Mouse (Mus musculus) heart, adult 2 months (tissue): ENCODE data around the gene Fosb. TPM values are rescaled to one million over a fixed set of nuclear protein-coding genes. Genes with fewer than 3 reads are reported as not detected.
A peak's percentile ranks its signal among the peaks of the same experiment; 100 is the strongest.

Experiments used
- DNase-seq, 2 experiments: peaks; one replicate each; pipeline ENCODE4 v3.0.0; 2021
- H3K27ac ChIP-seq: fragments of 200-600 bp; 2 replicates; pipeline ENCODE4 v1.8.1; 2022
- H3K27me3 ChIP-seq: fragments of 200-500 bp; 2 replicates; pipeline ENCODE4 v1.6.1; 2012; ENCODE audit warnings: mild to moderate bottlenecking, low read length, inconsistent platforms, mixed read lengths; ENCODE audit not compliant: control insufficient read depth, insufficient read depth
- H3K36me3 ChIP-seq: fragments of 200-500 bp; 2 replicates; pipeline ENCODE4 v1.6.1; 2012; ENCODE audit warnings: low read length, inconsistent platforms; ENCODE audit not compliant: control insufficient read depth, insufficient read depth
- H3K4me1 ChIP-seq: fragments of 200-500 bp; 2 replicates; pipeline ENCODE4 v1.6.1; 2011; ENCODE audit warnings: low read length; ENCODE audit not compliant: control insufficient read depth, insufficient read depth
- H3K4me3 ChIP-seq: fragments of 200-600 bp; 2 replicates; pipeline ENCODE4 v1.8.1; 2022
- H3K79me2 ChIP-seq: fragments of 200-500 bp; replicated peaks from 2 replicates; pipeline ENCODE4 v1.6.1; 2012; ENCODE audit warnings: mild to moderate bottlenecking, inconsistent platforms, low read length, moderate library complexity, mixed read lengths; ENCODE audit not compliant: control insufficient read depth, insufficient read depth
- H3K9ac ChIP-seq: fragments of 200-500 bp; 2 replicates; pipeline ENCODE4 v1.6.1; 2012; ENCODE audit warnings: low read depth, mild to moderate bottlenecking, control low read depth, inconsistent platforms, low read length, mixed read lengths
- CTCF ChIP-seq: fragments of 200-600 bp; IDR thresholded peaks from 2 replicates; pipeline ENCODE4 v1.8.1; 2022; ENCODE audit warnings: antibody characterized with exemption, mild to moderate bottlenecking, moderate library complexity
- EP300 ChIP-seq: fragments of 200-500 bp; IDR thresholded peaks from 2 replicates; pipeline ENCODE4 v1.6.1; 2011; ENCODE audit warnings: low read depth, low read length, control low read depth; ENCODE audit not compliant: insufficient read depth
- POLR2A ChIP-seq: fragments of 200-500 bp; IDR thresholded peaks from 2 replicates; pipeline ENCODE4 v1.6.1; 2011; ENCODE audit warnings: mild to moderate bottlenecking, low read depth, low read length, control low read depth; ENCODE audit not compliant: insufficient read depth
- WGBS: fragments of 180-500 bp; shearing (Covaris S2); methylation state at CpG from one replicate; pipeline ENCODE4 v1.1.7; 2018; 5-methylcytosine and 5-hydroxymethylcytosine counted together
- intact Hi-C: fragments of 180-260 bp; cut with DNase I; formaldehyde crosslinking; loops from one replicate; pipeline ENCODE4 v1.15.1; 2025
- long read RNA-seq: library from polyadenylated mRNA; stranded (forward); transcript quantifications from one replicate; pipeline ENCODE4 v2.0.0, GENCODE M21; 2021
- polyA plus RNA-seq: library from polyadenylated mRNA; depleted of rRNA; stranded (reverse); fragments of >200 nt; gene quantifications from 2 replicates; pipeline ENCODE4 v1.2.3, GENCODE M21; 2012; rRNA removed
- total RNA-seq, 2 experiments: library from RNA; stranded (reverse); gene quantifications; 2 replicates each; pipeline ENCODE4 v1.2.3; 2021

Gene Fosb
- total RNA-seq (1 to 10 TPM in 1 of 2 experiments, under 1 TPM in 1; 0.89 to 1.1 TPM), polyA plus RNA-seq (0.94 and 1.1 TPM in 2 replicates)
- long read RNA-seq: 0 reads

GRCm38 (mm10) chr7:19309884-19310641 lies at the start of gene Fosb:
Gene Fosb, minus strand, starts transcription at chr7:19310051.
- intact Hi-C loops: no loop called here
- peak; percentile 65 for TF ChIP-seq CTCF
- TF ChIP-seq EP300: 0 out of 2 replicates have a peak, but pooled peaks have one; percentile 16
- TF ChIP-seq POLR2A: peak; percentile 61; the same call in 1 of the 2 replicates
- H3K9ac ChIP-seq: peak within 1 kb of the TSS; percentile 51

GRCm38 (mm10) chr7:19359299-19359891 lies 49.5 kb upstream of the Fosb start, which contains the start of the genes Cd3eap and Ppp1r13l:
Gene Cd3eap, minus strand, starts transcription at chr7:19359483.
Gene Ppp1r13l, plus strand, starts transcription at chr7:19359749.
- TF ChIP-seq CTCF (no peak), POLR2A (peak; percentile 59), EP300 (peak; percentile 79; the same call in 1 of the 2 replicates)
- intact Hi-C loops: no loop called here
- DNase-seq: peak; percentile 90
- Histone ChIP-seq H3K4me1 (peaks cover 9% of the 10 kb centered on the region), H3K4me3 (peak within 1 kb of the TSS; percentile 77), H3K27ac (peak within 1 kb of the TSS; percentile 93), H3K79me2 (no peaks in the 10 kb centered on the region), H3K9ac (peak within 1 kb of the TSS; percentile 71), H3K36me3 (no peaks in the 10 kb centered on the region; the same call in 1 of the 2 replicates), H3K27me3 (no peaks in the 10 kb centered on the region)
- under 1% methylated on average over 31 of the region's 31 CpGs for WGBS

More at GRCm38 (mm10) chr7:19309884-19310641, at the start of gene Fosb:
- DNase-seq: peak; percentile 94 to 96
- H3K4me3 ChIP-seq: peak within 1 kb of the TSS; percentile 84
- H3K27me3 ChIP-seq: no peaks in the 10 kb centered on the region
- 0 out of 2 replicates have a peak, but pooled peaks cover 1% of the 10 kb centered on the region for H3K4me1 ChIP-seq
- H3K36me3 ChIP-seq: no peaks in the 10 kb centered on the region
- WGBS: under 1% methylated on average over 49 of the region's 49 CpGs
- H3K27ac ChIP-seq: peak within 1 kb of the TSS; percentile 95
- no peaks in the 10 kb centered on the region for H3K79me2 ChIP-seq

GRCm38 (mm10) chr7:19358634-19359033 lies 48.8 kb upstream of the Fosb start:
- no peaks in the 10 kb centered on the region for H3K79me2 ChIP-seq
- TF ChIP-seq CTCF: no peak
- no peaks in the 10 kb centered on the region for H3K27me3 ChIP-seq
- H3K27ac ChIP-seq: no peak overlapping the region; the same call in 1 of the 2 replicates
- H3K4me1 ChIP-seq: peaks cover 9% of the 10 kb centered on the region
- DNase-seq: no peak
- H3K36me3 ChIP-seq: no peaks in the 10 kb centered on the region; the same call in 1 of the 2 replicates
- H3K4me3 ChIP-seq: peak overlapping the region; percentile 77
- H3K9ac ChIP-seq: no peak overlapping the region
- intact Hi-C loops: no loop called here
- 16% methylated on average over 13 of the region's 13 CpGs for WGBS

- TF ChIP-seq EP300 (no peak), POLR2A (no peak), CTCF (no peak)
- Histone ChIP-seq H3K9ac (no peak overlapping the region), H3K27me3 (no peaks in the 10 kb centered on the region), H3K27ac (no peak overlapping the region), H3K4me3 (no peak overlapping the region), H3K79me2 (no peaks in the 10 kb centered on the region), H3K36me3 (no peaks in the 10 kb centered on the region), H3K4me1 (peaks cover 4% of the 10 kb centered on the region)
- no peak for DNase-seq
- WGBS: 88% methylated on average over 25 of the region's 25 CpGs
- intact Hi-C loops: no loop called here
Measured at GRCm38 (mm10) chr7:19357381-19358375, 47.8 kb upstream of the Fosb start.

- peaks cover 1% of the 10 kb centered on the region; the same call in 1 of the 2 replicates for H3K4me1 ChIP-seq
- no peak overlapping the region for H3K4me3 ChIP-seq
- intact Hi-C loops: no loop called here
- no peak for TF ChIP-seq EP300
- no peak for TF ChIP-seq CTCF
- no peaks in the 10 kb centered on the region for H3K36me3 ChIP-seq
- H3K27me3 ChIP-seq: no peaks in the 10 kb centered on the region
- no peak overlapping the region for H3K27ac ChIP-seq
- no peak overlapping the region for H3K9ac ChIP-seq
- H3K79me2 ChIP-seq: no peaks in the 10 kb centered on the region
- DNase-seq: no peak
- WGBS: 72% methylated on average over 10 of the region's 10 CpGs
Measured at GRCm38 (mm10) chr7:19356311-19356710, 46.5 kb upstream of the Fosb start.
